ENCODE assay signal across 7 mouse cellular contexts in genomic region chr3:133544551-133545303, GRCm38 (mm10). TPM values are rescaled to one million over a fixed set of nuclear protein-coding genes. Genes with fewer than 3 reads are reported as not detected.
DNase-seq lines count a peak whose midpoint lies in the region; ATAC-seq and TF ChIP-seq lines count a peak whose summit lies in the region.

Gene Tet2, minus strand, starts transcription at chr3:133545139.

- H3K4me1 ChIP-seq in intestine, postnatal 0 days (replicated peaks; ENCODE audit: control insufficient read depth, insufficient read depth, low read length): no peaks in the 10 kb centered on the region; the same call in none of the 2 replicates
- H3K4me1 ChIP-seq in limb, embryonic 10.5 days: peaks cover 15% of the 10 kb centered on the region
- peaks cover 4% of the 10 kb centered on the region; the same call in 1 of the 2 replicates for H3K4me1 ChIP-seq in midbrain, embryonic 11.5 days (ENCODE audit: control insufficient read depth, insufficient read depth, low read length)
- H3K4me1 ChIP-seq in small intestine, adult 2 months (ENCODE audit: control insufficient read depth, insufficient read depth, insufficient read length, low read length): peaks cover 2% of the 10 kb centered on the region

- peak within 1 kb of the TSS; percentile 90 for H3K9ac ChIP-seq in intestine, postnatal 0 days (ENCODE audit: low read depth, low read length)
- peak within 1 kb of the TSS; percentile 87 for H3K9ac ChIP-seq in midbrain, embryonic 11.5 days (ENCODE audit: low read length)

- peak; percentile 81 to 93 for DNase-seq in adrenal gland, adult (ENCODE audit: inconsistent age in 2 of 2, low spot score in 1 of 2)
- DNase-seq in embryo, embryonic 9.5 days (ENCODE audit: extremely low spot score): peak; percentile 67
- no peak for DNase-seq in gonadal fat pad, adult 2 months (ENCODE audit: low read depth)
- DNase-seq in limb, embryonic 10.5 days (ENCODE audit: low spot score): peak; percentile 76
- DNase-seq in midbrain, embryonic 11.5 days (ENCODE audit: low spot score, missing footprints): peak; percentile 96

- H3K27me3 ChIP-seq in intestine, postnatal 0 days (replicated peaks; ENCODE audit: control insufficient read depth, insufficient read depth, low read length): no peaks in the 10 kb centered on the region
- no peaks in the 10 kb centered on the region for H3K27me3 ChIP-seq in limb, embryonic 10.5 days (ENCODE audit: low read depth, poor library complexity, severe bottlenecking)
- H3K27me3 ChIP-seq in midbrain, embryonic 11.5 days (ENCODE audit: control insufficient read depth, insufficient read depth, low read length): no peaks in the 10 kb centered on the region
- H3K27me3 ChIP-seq in small intestine, adult 2 months (ENCODE audit: control insufficient read depth, insufficient read depth, low read length): no peaks in the 10 kb centered on the region

- peak within 1 kb of the TSS; percentile 90 for H3K27ac ChIP-seq in intestine, postnatal 0 days (ENCODE audit: low read depth, low read length)
- peak within 1 kb of the TSS; percentile 91 for H3K27ac ChIP-seq in limb, embryonic 10.5 days
- H3K27ac ChIP-seq in midbrain, embryonic 11.5 days (ENCODE audit: low read depth, low read length): peak within 1 kb of the TSS; percentile 91
- peak within 1 kb of the TSS; percentile 89 for H3K27ac ChIP-seq in small intestine, adult 2 months (ENCODE audit: insufficient read depth, low read depth, low read length)

- TF ChIP-seq CTCF in intestine, postnatal 0 days (IDR thresholded peaks at IDR 0.05; ENCODE audit: low read depth): no peak
- no peak for TF ChIP-seq CTCF in small intestine, adult 2 months (IDR thresholded peaks at IDR 0.05; ENCODE audit: extremely low read depth, insufficient read length, insufficient replicate concordance, low read depth, low read length)

- H3K36me3 ChIP-seq in intestine, postnatal 0 days (ENCODE audit: control insufficient read depth, insufficient read depth): no peaks in the 10 kb centered on the region
- no peaks in the 10 kb centered on the region for H3K36me3 ChIP-seq in limb, embryonic 10.5 days
- H3K36me3 ChIP-seq in midbrain, embryonic 11.5 days (ENCODE audit: control insufficient read depth, insufficient read depth, low read length): no peaks in the 10 kb centered on the region
- no peaks in the 10 kb centered on the region for H3K36me3 ChIP-seq in small intestine, adult 2 months (ENCODE audit: control insufficient read depth, insufficient read depth, low read length)

- under 1% methylated on average over 60 of the region's 73 CpGs for WGBS in intestine, postnatal 0 days
- under 1% methylated on average over 73 of the region's 73 CpGs for WGBS in limb, embryonic 10.5 days
- WGBS in midbrain, embryonic 11.5 days: under 1% methylated on average over 59 of the region's 73 CpGs
- whole genome bisulfite sequencing in small intestine, adult 2 months: under 1% methylated on average over 73 of the region's 73 CpGs

- peak; percentile 52 for ATAC-seq in intestine, postnatal 0 days
- ATAC-seq in midbrain, embryonic 11.5 days (ENCODE audit: low FRiP score): peak; percentile 66

- no peaks in the 10 kb centered on the region for H3K9me3 ChIP-seq in intestine, postnatal 0 days (ENCODE audit: control insufficient read depth)
- H3K9me3 ChIP-seq in limb, embryonic 10.5 days (replicated peaks): no peaks in the 10 kb centered on the region
- no peaks in the 10 kb centered on the region for H3K9me3 ChIP-seq in midbrain, embryonic 11.5 days (ENCODE audit: control insufficient read depth, low read length)

- peak within 1 kb of the TSS; percentile 96 for H3K4me2 ChIP-seq in intestine, postnatal 0 days (replicated peaks; ENCODE audit: low read depth)
- peak within 1 kb of the TSS; percentile 78 for H3K4me2 ChIP-seq in midbrain, embryonic 11.5 days

- H3K4me3 ChIP-seq in intestine, postnatal 0 days (ENCODE audit: low read depth, low read length): peak within 1 kb of the TSS; percentile 72
- H3K4me3 ChIP-seq in limb, embryonic 10.5 days: peak within 1 kb of the TSS; percentile 86
- H3K4me3 ChIP-seq in midbrain, embryonic 11.5 days (ENCODE audit: low read depth, low read length): peak within 1 kb of the TSS; percentile 77
- H3K4me3 ChIP-seq in small intestine, adult 2 months (ENCODE audit: low read depth, low read length): peak within 1 kb of the TSS; percentile 99

- TF ChIP-seq POLR2A in small intestine, adult 2 months (IDR thresholded peaks at IDR 0.05; ENCODE audit: low read depth, low read length): 0 out of 2 replicates have a peak, but pooled peaks have one; percentile 21

RNA-seq across cellular contexts. Expression of gene Tet2, which starts in this region (rescaled TPM):
- polyA plus RNA-seq in gonadal fat pad, adult 2 months (2012; rRNA removed): 13.8 and 16.9 TPM in 2 replicates
- polyA plus RNA-seq in intestine, postnatal 0 days (2015; fragmentation: Nextera tagmentation; extraction: Ambion mirVana): 9.6 and 10.0 TPM in 2 replicates
- 12.3 and 15.0 TPM in 2 replicates for polyA plus RNA-seq in limb, embryonic 10.5 days (2016; fragmentation: Nextera tagmentation; extraction: Ambion mirVana)
- 15.0 and 16.3 TPM in 2 replicates for polyA plus RNA-seq in midbrain, embryonic 11.5 days (2014; fragmentation: Nextera tagmentation; extraction: Ambion mirVana)
- polyA plus RNA-seq in small intestine, adult 2 months (2012; rRNA removed): 3.7 and 8.7 TPM in 2 replicates
